Mouse (Mus musculus): Measurements from ENCODE around the gene Cd9.
"Not testable (repeated sequence)": the region's sequence is repeated elsewhere in the genome, so short reads cannot be mapped to it uniquely, and the experiment has no call there.

Cd9 gene

DNA sequence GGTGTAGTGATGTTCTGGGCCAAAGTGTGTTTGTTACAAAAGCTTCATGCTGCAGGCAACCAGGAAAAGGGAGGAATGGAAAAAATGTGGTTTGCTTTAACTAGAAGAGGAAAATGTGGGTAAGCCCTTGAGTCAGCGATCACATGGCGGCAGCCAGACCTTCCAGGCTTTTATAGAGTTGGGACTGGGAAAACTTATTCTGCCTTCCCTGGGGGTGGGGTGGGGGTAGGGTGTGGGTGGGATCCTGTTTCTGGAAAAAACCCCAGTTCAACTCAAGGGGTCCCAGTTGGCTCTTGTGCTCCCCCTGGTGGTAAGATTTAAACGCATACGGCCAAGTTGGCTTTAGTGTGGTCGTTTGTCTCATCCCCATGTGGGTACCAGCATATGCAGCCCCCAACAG, 3.5 kb upstream of the Cd9 start:
- no peak for DNase-seq

DNA sequence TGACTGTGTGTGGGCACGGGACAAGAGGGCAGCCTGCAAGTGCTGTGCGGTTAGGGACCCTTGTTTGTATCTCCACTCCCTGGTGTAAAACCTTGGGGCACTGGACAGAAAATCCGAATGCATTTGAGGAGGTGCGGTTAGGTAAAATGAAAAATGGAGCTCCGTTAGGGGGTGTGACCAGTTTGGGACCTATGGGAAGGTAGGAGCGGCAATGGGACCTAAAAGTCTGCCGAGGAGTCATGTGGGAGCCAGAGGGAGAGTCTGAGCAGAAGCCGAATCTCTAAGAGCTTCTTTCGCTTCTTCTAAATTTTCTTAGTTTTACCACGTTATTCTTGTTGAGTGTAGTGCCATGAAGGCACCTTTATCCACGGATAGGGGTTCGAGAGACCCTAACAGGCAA, 1.8 kb upstream of the Cd9 start:
- DNase-seq = no peak

DNA sequence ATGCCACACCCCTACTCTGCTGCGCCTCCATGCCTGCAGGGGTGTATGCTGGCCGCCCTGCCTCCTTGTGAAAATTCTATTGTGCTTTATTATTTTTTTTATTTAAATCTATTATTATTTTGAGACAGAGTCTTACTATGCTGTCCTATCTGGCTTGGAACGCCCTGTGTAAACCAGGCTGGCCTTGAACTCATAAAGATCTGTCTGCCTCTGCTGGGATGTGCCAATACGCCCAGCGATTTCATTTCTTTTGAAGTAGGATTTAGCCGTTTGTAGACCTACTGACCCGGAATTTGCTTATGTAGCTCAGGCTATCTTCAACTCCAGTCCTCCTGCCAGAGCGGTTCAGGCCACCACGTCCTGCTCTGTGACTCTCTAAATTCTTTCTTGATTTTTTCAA, 770 bp upstream of the Cd9 start:
- DNase-seq = no peak

DNA sequence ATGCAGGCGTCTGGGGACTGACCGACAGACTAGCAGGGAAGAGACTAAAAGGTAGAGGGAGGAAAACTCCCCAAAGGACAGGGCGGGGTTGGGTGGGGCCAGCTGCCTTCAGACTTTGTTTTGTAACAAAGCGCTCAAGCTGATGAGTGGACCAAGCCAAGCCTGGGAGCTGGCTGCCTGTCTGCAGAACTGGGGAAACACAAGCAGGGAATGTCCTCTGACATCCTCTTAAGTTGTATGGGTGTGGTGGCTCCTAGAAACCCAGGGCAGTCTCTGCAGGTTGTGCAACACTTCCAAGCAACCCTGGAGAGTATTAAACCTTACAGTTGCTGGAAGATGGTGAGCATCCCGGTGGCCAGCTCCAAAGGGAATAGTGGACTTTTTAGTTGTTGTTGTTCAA, 1.4 kb downstream of the Cd9 start:
- DNase-seq = no peak

DNA sequence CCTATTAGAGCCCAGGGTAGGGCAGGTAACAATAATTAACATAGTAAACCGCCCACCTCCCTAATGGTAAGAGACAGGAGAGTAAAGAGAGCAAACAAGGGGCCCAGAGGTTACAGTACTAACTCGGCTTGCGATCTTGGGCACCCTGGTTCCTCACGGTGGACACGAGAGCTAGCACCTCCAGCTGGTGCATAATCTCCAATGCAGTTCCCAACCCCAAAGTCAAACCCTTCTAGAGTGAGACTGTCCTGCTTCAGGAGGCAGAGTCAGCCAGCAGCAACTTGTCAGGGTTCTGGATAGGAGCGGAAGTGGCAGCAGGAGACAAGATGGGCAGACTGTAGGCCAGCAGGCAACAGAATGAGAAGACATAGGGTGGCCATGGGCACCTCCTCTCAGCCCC, 1.9 kb downstream of the Cd9 start:
- DNase-seq = no peak

DNA sequence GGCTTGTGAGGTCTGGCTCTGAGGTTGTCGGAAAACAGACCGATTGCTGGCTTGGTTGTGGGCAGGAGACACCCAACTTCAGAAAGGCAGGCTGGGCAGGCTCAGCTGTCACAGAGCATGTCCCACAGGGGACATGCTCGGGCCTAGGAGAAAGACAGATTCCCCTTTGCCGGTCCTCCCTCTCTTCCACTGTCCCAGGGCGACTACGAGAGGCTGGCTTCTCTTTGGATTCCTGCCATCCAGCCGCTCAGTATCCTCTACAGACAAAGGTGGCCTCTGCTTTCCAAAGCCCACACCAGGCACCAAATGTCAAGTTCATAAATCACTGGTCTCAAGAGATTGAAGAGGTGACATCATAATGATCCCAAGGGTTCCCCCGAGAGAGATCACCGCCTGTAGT, 2.6 kb downstream of the Cd9 start:
- DNase-seq = no peak

DNA sequence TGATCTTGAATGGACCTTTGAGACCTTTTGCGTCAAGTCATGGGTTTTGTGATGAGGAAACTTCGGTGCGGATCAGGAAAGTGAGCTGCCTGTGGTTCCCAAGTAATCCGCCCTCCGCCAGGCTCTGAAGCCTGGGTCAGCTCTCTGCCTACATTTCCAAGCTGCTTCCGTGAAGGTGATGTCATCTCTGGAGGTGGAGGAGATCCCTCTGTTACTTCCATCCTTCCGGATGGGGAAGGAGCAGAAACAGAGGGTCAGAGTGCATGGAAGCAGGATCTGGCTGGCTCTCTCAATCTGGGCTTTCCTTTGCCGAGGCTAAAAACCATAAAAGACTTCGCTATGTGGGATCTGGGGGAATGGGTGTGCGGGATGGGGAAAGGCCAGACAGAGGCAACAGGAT, 3.2 kb downstream of the Cd9 start:
- no peak for DNase-seq

DNA sequence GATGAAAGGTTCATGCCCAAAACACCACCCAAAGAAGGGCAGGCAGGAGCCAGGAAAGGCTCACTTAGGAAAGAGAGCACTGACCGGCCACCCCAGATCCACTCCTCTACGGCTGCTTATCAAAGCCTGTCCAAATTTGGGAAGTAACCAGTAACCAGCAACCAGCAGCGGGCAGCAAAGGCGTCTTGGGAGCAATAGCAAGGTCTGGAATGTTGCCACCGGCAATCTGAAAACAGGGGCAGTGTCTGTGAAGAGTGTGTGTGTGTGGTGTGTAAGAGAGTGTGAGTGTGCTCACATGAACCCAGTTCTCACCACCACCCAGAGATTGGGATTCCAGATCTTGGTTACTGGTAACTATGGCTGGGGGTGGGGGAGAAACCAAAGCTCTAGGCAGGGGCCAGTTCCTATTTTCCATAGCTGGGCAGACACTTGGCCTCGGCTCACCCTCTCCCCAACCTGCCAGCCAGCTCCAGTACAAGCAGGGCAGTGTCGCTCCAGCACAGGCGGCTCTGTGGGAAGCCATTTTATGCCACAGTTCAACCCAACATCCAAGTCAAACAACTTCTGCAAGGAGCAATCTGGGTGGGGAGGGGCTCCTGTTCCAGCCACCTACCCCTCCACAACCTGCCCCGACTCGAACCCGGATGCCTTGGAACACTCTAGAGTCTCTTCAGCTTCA, 4.6 kb downstream of the Cd9 start:
- no peak for DNase-seq

DNA sequence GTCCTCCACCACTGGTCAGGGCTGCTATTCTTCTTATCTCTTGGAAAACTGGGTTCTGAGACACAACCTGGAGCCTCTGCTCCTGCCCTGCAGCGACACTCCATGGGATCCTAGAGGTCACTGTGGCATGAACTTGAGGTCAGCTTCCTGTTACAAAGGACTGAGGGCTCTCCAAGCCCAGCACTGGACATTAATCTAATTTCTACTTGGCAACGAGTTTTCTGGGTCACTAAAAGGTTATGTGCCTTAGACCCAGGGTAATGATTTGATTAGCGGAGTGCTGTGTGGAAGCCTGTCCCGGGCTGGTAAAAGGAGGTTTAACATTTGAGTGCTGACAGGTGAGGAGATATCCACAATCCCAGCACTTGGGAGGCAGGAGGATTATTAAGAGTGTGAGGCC, 9.0 kb downstream of the Cd9 start:
- DNase-seq = no peak

DNA sequence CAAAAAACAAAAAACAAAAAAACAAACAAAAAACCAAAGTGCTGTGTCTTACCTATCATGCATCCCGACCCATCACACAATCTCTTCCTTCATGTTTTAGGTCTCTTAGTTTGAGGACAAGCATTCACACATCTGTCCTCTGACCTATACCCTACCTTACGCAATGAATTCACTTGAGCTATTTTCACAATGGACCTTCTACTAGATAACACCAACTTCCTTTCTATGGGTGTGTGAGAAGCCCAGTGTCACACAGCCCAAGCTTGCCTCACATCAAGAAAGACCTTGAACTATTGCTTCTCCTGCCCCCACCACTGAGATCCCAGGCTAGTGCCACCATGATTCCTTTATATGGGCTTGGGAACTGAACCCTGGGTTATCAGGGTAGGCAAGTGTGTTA, 9.9 kb downstream of the Cd9 start:
- DNase-seq = no peak

DNA sequence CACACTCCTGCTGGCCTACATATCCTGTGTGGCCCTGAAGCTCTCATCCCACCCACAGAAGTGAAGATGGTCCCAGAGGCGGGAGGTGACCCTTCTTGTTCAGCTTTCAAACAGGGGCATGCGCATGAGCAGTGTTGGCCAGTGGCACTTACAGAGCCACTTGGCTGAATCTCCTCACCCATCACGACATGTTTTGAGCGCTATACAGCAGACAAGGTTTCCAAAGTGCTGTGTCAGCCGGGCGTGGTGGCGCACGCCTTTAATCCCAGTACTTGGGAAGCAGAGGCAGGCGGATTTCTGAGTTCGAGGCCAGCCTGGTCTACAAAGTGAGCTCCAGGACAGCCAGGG, 10.3 kb downstream of the Cd9 start:
- not testable (repeated sequence) for DNase-seq

DNA sequence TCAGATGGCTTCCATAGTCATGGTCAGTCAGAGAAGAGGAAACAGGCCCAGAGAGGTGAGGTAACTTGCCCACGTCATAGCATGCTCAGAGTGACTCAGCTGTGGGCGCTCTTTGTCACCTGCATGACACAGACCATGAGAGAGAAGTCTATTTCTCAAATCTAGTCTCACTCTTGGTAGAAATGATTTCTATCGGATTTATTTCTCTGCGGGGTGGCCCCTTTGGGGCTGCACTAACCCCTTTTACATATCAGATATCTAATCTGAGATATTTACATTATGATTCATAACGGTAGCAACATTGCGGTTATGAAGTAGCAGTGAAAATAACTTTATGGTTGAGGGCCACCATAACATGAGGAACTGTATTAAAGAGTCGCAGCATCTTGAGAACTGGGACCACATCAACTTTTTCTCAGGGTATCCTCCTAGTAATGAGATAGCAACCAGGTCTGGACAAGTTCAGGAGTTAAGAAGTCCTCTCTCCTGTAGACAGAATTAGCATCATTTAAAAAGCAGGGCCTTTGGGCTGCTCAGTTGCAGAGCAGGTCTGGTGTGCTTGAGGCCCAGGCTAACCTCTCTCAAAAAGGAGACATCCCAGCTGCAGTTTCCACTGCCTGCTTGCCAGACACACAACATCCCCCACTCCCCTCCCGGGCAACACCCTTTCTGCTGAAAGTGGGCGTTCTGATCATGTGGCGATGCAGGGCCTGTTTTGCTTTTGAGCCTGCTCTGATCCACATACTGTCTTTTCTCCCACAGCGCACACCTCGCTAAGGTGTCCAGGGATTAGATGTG, 10.9 kb downstream of the Cd9 start:
- no peak for DNase-seq

DNA sequence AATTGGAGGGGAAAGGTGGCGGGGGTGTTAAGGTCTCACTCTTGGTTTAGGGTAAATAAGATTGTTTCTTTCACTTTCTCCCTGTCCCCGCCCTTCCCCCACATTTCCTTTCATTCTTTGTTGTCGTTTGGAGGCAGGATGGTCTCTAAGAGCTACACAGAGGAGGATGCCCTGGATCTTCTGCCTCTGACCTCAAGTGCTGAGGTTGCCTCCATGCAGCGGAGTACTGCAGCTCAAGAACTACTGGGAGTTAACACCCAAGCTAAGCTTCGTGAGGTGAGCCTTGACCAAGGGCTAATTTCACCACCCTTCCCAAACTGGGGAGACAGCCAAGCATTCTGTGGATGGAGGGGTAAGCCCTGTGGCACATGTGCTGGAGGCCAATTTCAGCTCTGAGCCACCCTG, 12.2 kb downstream of the Cd9 start:
- no peak for DNase-seq

DNA sequence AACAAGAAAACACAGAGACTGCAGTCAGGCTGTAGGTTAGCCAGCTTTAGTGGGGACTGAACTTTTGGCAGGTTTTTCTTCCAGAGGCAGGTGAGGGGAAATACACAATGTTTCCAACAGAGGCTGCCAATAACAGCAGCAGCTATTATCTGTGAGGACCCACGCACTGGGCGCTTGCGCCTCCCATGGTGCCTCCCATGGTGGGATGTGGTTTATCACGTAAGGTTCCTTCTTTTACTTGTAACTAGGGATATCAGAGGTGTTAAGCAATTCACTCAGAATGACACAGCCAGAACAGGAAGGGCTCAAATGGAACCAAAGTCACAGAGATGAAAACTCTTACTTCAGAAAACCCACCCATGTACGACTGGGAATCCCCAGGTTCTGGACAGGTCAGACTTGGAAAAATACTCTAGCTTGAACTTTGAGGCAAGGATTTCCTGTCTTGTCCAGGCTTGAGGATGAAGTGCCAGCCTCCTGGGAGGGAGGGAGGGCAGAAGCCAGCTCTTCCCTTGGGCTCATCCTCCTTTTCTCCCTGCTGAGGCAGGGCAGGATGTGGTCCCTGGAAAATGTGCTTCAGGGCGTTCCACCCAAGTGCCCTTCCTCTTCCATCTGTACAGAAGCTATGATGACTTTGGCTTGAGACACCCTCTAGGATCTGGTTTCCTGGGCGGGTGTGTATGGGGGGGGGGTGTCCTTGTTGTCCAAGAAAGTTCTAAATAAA, 12.8 kb downstream of the Cd9 start:
- no peak for DNase-seq

DNA sequence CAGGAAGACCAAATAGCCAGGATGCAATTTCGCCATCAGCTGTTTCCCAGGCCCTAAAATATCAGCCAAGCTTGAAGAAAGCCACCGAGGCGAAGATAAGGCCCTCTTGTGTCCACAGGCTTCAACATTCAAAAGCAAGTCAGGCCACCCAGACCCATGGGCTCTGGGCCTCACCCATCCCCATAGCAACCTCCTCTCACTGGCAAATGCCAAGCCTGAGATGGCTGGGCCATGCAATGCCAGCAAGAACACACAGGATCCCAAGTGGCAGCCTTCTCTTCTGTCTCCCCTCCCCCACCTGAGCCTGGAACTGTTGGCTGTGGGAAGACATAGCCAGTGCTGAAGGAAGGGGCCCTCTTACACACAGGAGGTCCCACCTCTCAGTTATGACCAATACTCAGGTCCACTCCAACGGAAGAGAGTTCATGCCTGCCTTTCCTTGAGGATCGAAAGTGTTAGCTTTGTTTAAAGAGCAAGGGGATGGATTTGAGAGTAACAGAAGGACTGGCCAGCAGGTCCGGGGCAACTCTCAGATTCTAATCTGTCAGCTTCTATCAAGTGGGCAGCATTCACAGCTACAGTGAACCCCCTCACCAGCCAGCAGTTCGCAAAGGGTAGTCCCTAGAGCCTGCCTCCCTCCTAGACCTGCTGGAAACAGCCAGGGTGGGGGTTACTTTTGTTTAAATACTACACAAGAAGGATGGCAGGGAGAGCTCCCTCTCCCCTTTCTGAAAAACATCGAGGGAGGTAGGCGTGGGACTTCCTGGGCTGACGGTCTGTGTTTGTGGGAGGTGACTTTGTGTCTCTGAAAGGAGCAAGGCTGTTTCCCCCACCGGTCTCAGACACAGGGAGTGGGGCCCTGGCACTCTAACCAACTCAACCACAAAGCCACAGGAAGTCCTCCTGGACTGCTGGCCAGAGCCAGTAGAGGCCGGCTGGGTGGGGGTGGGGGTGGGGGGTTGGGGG, 13.9 kb downstream of the Cd9 start:
- DNase-seq = no peak

DNA sequence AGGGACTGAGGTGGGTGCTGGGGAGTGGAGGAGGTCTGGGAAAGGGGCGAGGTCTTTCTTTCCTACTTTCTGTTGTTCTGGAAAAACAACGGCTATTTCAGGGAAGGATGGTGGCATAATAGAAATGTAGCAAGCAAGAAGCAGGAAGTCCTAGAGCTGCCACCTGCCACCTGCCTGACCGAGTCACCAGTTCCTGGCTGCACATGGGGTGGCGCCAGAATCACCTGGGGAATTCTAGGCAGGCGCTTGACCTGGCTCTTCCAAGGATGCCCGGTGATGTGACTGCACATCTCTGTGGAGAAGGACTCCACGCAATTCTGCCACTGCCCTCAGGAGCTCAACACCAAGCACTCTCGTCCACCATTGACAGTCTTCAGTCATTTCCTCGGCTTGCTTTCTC, 15.2 kb downstream of the Cd9 start:
- peak in 1 of 2 experiments; percentile 40 for DNase-seq

DNA sequence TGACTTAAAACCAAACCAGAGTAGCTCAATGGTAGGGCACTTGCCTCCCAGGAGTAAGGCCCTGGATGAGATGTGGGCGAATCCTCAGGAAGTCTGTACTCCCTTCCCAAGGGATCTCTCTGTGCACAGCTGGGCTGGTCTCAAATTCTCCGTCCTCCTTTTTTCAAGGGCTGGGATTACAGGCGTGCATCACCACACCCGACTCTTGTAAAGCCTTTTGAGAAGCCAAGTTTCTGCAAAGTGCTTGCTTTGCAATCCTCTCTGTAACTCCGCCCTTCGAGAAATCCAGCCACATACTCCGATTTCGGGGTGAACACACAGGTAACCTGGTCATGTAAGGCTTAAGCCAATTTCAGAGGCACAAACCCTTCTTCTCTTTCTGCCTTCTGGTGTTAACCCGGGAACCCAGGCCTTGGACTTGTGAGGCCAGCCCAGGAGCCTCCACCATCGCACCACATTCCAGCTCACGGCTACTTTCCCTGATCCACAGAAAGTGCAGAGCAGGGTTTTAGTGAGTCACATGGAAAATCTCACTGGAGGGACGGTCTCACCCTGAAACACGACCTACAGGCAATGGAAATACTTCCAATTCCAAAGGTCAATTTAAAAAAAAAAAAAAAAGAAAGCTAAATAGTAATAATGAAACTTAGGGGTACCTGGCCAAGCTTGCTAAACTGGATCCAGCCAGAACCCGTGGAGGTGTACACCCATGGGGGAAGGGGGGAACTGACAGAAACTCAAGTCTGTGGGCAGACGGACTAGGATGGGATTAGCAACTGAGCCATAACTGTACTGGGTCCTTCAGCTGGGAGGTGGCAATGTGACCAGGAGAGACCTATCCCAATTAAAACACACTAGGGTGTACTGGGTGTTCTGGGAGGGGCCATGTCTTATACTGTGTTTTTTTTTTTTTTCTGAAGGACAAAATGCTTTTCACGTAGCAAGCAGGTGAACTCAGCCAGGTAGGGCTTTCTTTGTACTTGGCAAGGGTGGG, 16.2 kb downstream of the Cd9 start:
- no peak for DNase-seq

DNA sequence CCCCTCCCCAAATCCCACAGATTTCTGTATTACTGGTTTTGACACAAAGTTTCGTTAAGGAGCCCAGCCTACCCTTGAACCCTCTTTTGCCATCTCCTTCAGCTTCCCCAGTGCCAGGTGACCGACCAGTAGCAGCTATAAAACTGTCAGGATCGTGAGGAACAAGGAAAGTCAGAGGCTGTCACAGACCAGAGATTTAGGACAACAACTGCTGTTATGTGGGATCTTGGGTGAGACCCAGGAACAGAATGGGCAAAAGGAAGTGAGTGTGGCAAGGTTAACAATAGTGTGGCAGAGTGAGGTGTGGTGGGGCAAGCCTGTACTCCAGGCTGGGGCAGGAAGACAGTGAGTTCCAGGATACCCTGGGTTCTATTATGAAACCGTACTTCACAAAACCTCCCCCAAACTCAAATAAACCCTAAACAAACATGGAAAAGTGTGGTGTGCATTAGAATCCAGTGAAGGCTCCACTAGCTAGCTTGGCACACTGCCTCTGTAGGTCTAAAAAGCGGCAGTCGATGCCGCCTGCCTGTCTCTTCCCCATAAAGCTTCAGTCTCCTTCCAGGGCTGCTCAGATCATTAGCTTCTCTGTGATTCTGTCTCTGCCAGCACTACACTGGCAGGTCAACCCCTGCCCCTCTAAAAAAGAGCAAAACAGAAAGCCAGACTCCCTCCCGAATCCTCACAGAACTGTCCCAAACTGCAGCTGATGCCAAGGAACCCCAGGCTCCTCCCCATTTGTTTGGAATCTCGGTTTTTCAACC, 17.6 kb downstream of the Cd9 start:
- no peak for DNase-seq

DNA sequence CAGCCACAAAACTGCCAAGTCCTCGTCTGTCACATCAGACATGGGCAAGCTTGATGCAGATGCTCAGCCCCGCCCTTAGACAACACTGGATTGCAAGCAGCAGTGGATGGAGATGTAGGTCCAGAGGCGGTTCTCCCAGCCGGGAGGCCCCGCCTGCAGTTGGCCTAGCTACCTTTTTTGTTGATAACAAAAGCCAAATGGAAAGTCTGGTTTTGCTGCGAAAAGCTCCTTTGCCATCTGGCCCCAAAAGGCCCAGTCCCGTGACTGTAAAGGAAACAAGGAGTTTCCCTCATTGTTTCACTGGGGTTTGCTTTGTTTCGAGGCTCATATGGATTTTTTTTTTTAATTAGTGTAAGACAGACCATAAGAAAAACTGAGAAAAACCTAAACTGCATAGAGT, 18.5 kb downstream of the Cd9 start:
- DNase-seq = peak in 1 of 2 experiments; percentile 25

DNA sequence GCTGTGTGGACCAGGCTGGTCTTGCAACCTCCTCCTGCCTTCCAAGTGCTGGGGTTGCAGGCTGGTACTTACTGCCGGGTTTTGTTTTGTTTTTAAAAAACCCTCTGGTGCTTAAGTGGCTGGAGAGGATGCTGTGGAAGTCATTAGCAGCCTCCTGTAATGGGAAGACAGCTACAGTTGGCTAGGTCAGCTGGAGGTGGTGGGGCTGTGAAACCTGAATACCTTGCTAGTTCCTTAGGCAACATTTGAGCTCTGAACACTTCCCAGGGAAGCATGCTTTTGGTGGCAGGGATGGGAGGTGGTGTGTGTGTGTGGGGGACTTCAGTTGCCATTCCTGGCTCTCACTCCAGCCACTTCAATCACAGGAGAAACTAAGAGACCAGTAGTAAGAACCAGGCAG, 19.4 kb downstream of the Cd9 start:
- no peak for DNase-seq

DNA sequence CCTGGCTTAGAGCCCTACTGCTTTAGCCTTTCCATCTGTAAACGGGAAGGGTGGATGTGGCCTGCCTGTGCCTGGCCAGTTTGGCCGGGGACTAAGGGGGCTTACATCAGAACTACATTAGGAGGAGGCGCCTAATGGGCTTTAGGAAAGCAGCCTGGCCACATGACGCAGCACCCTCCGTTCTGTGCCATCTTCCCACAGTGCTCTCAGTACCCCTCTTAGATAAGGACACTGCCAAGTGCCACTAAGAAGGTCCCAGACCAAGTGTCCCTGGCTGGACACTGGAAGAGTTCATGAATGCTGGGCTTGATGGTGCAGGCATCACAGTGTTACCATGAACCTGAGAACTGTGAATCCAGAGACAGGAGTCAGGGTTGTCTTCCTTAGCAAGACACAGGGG, 20.7 kb downstream of the Cd9 start:
- DNase-seq = no peak

Data from cerebellum, postnatal 25 days (tissue).